Mouse (Mus musculus) intestine, embryonic 16.5 days (tissue): Measurements from ENCODE around the gene Ntf3. TPM values are rescaled to one million over a fixed set of nuclear protein-coding genes. Genes with fewer than 3 reads are reported as not detected.

ENCODE experiments used
- ATAC-seq: fragments of 200-750 bp; cut with Nextera tagmentation; 2 replicates; pipeline ENCODE4 v1.8.0; 2017; ENCODE audit warnings: moderate TSS enrichment, moderate library complexity
- H3K27ac ChIP-seq: fragments of 300-500 bp; sonication (generic); 2 replicates; pipeline ENCODE4 v1.5.1; 2014; ENCODE audit warnings: mild to moderate bottlenecking, low read length
- H3K27me3 ChIP-seq: fragments of 300-500 bp; sonication (generic); replicated peaks from 2 replicates; pipeline ENCODE4 v1.6.1; 2014; ENCODE audit warnings: low read length, control low read depth, mixed read lengths; ENCODE audit not compliant: control insufficient read depth, insufficient read depth
- H3K36me3 ChIP-seq: fragments of 300-500 bp; sonication (generic); 2 replicates; pipeline ENCODE4 v1.6.1; 2014; ENCODE audit warnings: low read length, control low read depth; ENCODE audit not compliant: control insufficient read depth, insufficient read depth
- H3K4me1 ChIP-seq: fragments of 300-500 bp; sonication (generic); 2 replicates; pipeline ENCODE4 v1.6.1; 2014; ENCODE audit warnings: low read length, control low read depth, mixed read lengths; ENCODE audit not compliant: control insufficient read depth, insufficient read depth
- H3K4me2 ChIP-seq: fragments of 300-500 bp; sonication (generic); 2 replicates; pipeline ENCODE4 v1.6.1; 2014; ENCODE audit warnings: low read depth, low read length, control low read depth
- H3K4me3 ChIP-seq: fragments of 300-500 bp; sonication (generic); 2 replicates; pipeline ENCODE4 v1.5.1; 2014; ENCODE audit warnings: mild to moderate bottlenecking, low read length
- H3K9ac ChIP-seq: fragments of 300-500 bp; sonication (generic); 2 replicates; pipeline ENCODE4 v1.6.1; 2014; ENCODE audit warnings: low read depth, low read length
- H3K9me3 ChIP-seq: fragments of 300-500 bp; sonication (generic); 2 replicates; pipeline ENCODE4 v1.6.1; 2016; ENCODE audit warnings: low read length, control low read depth; ENCODE audit not compliant: control insufficient read depth
- WGBS: fragments of 180-500 bp; shearing (Covaris S2); extraction: QIAGEN DNeasy Blood & Tissue Kit; methylation state at CpG from one replicate; pipeline ENCODE4 v1.1.7; 2014; 5-methylcytosine and 5-hydroxymethylcytosine counted together
- polyA plus RNA-seq: library from polyadenylated mRNA; unstranded; fragments of >200 nt; fragmentation: Nextera tagmentation; extraction: Ambion mirVana; gene quantifications from 2 replicates; pipeline ENCODE4 v1.2.1, GENCODE M21; 2015

Gene Ntf3
- polyA plus RNA-seq, 1 experiment from 2014 or later, result 6.7 TPM

GRCm38 (mm10) chr6:126186116-126186515, 19.4 kb upstream of the Ntf3 start:
- Histone ChIP-seq H3K9ac (no peak overlapping the region), H3K27ac (no peak overlapping the region), H3K4me3 (no peak overlapping the region), H3K36me3 (no peaks in the 10 kb centered on the region), H3K4me1 (no peaks in the 10 kb centered on the region), H3K27me3 (no peaks in the 10 kb centered on the region), H3K9me3 (no peaks in the 10 kb centered on the region), H3K4me2 (no peak overlapping the region)
- ATAC-seq, result no peak
- WGBS, result 63% methylated on average over 1 of the region's 1 CpGs

- no peaks in the 10 kb centered on the region for H3K27me3 ChIP-seq
- H3K27ac ChIP-seq, result no peak overlapping the region
- peaks cover 1% of the 10 kb centered on the region for H3K4me1 ChIP-seq
- no peaks in the 10 kb centered on the region for H3K36me3 ChIP-seq
- 83% methylated on average over 1 of the region's 1 CpGs for WGBS
- H3K9ac ChIP-seq, result no peak overlapping the region
- no peak overlapping the region for H3K4me2 ChIP-seq
- H3K9me3 ChIP-seq, result no peaks in the 10 kb centered on the region; the same call in 1 of the 2 replicates
- H3K4me3 ChIP-seq, result no peak overlapping the region
- ATAC-seq, result no peak
These were observed 5.4 kb upstream of the Ntf3 start for GRCm38 (mm10) chr6:126172071-126172470.

GRCm38 (mm10) chr6:126170772-126171171, 4.1 kb upstream of the Ntf3 start:
- ATAC-seq, result no peak
- Histone ChIP-seq H3K4me3 (no peak overlapping the region), H3K4me2 (no peak overlapping the region), H3K9me3 (no peaks in the 10 kb centered on the region), H3K36me3 (no peaks in the 10 kb centered on the region), H3K27ac (no peak overlapping the region), H3K9ac (no peak overlapping the region), H3K27me3 (peaks cover 3% of the 10 kb centered on the region; the same call in 1 of the 2 replicates), H3K4me1 (peaks cover 14% of the 10 kb centered on the region)
- 63% methylated on average over 4 of the region's 4 CpGs for WGBS

GRCm38 (mm10) chr6:126167731-126168130, 1.0 kb upstream of the Ntf3 start:
- Histone ChIP-seq H3K27ac (no peak overlapping the region), H3K9ac (no peak overlapping the region), H3K4me2 (no peak overlapping the region), H3K27me3 (peaks cover 21% of the 10 kb centered on the region), H3K4me1 (peaks cover 19% of the 10 kb centered on the region), H3K9me3 (no peaks in the 10 kb centered on the region), H3K4me3 (no peak overlapping the region), H3K36me3 (no peaks in the 10 kb centered on the region)
- ATAC-seq, result no peak
- 14% methylated on average over 3 of the region's 3 CpGs for WGBS

DNA sequence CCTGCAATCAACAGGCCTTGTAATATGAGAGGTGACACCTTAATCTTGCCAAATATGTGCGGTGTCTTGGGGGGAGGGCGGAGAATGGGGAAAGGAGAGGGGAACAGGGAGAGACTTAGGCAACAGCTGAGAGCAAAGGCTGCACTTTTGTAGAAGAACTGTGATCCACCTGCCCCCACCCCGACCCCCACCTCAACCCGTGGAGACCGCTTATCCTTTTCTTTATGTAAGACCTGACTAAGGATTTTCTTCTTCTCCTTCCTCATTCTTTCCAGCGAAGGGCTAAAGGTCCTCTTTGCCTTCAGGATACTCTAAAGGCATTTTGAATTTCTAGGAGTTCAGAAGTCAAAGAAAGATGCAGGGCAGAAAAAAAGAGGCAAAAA, 489 bp upstream of the Ntf3 start:
- no peak overlapping the region for H3K27ac ChIP-seq
- H3K36me3 ChIP-seq, result no peaks in the 10 kb centered on the region
- 0 out of 2 replicates have a peak, but pooled peaks have one; percentile 1 for ATAC-seq
- H3K9me3 ChIP-seq, result no peaks in the 10 kb centered on the region
- peaks cover 21% of the 10 kb centered on the region for H3K27me3 ChIP-seq
- peak overlapping the region; percentile 40 for H3K4me3 ChIP-seq
- peak overlapping the region; percentile 63 for H3K4me2 ChIP-seq
- 6% methylated on average over 6 of the region's 6 CpGs for WGBS
- H3K9ac ChIP-seq, result 0 out of 2 replicates have a peak overlapping the region, but pooled peaks have one; percentile 39
- H3K4me1 ChIP-seq, result peaks cover 23% of the 10 kb centered on the region

GRCm38 (mm10) chr6:126165591-126166155, 1.0 kb downstream of the Ntf3 start:
- Histone ChIP-seq H3K27ac (no peak overlapping the region; the same call in 1 of the 2 replicates), H3K27me3 (peaks cover 24% of the 10 kb centered on the region), H3K4me1 (peaks cover 23% of the 10 kb centered on the region), H3K4me3 (peak overlapping the region; percentile 40), H3K36me3 (no peaks in the 10 kb centered on the region), H3K9me3 (no peaks in the 10 kb centered on the region), H3K4me2 (peak overlapping the region; percentile 63), H3K9ac (peak overlapping the region; percentile 23; the same call in 1 of the 2 replicates)
- no peak for ATAC-seq
- WGBS, result 19% methylated on average over 17 of the region's 17 CpGs

DNA sequence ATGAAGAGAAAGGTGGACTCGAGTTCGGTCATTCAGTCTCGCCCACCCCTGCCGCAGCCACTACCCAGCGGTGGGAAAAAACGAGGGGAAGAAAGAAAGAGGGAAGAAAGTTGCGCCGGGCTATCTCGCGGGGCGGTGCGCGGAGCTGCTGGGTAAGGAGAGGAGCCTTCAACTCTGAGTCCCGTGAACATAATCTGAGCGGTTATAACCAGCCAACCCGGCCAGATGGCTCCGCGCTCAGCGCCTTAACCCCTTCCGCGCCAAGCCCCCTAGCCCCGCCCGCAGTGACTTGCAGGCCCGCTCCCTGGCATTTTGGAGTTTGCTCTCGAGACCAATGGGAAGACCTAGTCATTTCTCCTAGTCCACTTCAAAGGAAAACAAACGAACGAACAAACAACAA, 1.9 kb downstream of the Ntf3 start:
- peak overlapping the region; percentile 63 for H3K9ac ChIP-seq
- peaks cover 23% of the 10 kb centered on the region for H3K4me1 ChIP-seq

DNA sequence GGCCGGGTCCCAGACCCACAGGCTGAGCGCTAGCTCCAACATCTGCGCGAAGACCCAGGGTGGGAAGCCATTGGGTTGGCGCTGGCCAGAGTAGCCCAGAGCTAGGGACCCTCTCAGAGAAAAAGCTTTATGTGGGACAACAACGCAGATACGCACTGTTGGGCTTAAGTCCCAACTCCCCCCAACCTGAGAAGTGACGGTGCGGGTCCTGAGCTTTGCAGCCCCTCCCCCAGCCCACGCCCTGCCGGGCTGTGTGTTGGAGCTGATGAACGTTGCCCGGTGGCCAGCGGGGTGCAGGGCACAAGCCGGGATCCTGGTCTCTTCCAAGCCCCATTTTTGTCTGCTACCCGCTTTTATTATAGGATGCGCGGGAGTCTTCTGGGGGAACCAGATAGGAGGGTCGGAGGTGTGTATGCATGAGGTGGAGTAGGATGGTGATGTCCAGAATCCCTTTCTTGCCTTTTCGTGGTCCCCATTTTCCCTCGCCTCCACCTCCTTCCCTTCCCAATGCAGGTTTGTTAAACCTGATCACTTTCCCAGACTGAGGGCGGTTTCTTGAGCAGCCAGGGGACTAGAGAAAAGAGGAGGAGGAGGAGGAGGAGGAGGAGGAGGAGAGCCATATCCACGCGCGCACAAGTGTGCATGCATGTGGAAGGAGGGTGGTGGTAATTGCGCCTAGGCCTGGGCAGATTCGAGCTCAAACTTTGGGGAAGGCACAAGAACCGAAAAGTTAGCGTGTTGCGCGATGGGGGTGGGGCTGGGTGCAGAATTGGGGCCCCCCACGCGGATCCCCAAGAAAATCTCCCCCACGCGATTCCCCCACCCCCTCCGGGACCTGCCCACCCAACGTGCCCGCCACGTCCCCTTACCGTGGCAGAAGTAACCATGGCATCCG, 2.6 kb downstream of the Ntf3 start:
- H3K36me3 ChIP-seq, result no peaks in the 10 kb centered on the region
- peaks cover 24% of the 10 kb centered on the region for H3K27me3 ChIP-seq
- ATAC-seq, result no peak
- H3K4me1 ChIP-seq, result peaks cover 23% of the 10 kb centered on the region
- no peaks in the 10 kb centered on the region for H3K9me3 ChIP-seq
- under 1% methylated on average over 41 of the region's 41 CpGs for WGBS
- H3K4me3 ChIP-seq, result peak overlapping the region; percentile 45
- peak overlapping the region; percentile 61 for H3K4me2 ChIP-seq
- H3K9ac ChIP-seq, result peak overlapping the region; percentile 63
- H3K27ac ChIP-seq, result no peak overlapping the region

More for the DNA sequence above, 1.9 kb downstream of the Ntf3 start:
- 1% methylated on average over 27 of the region's 27 CpGs for WGBS
- peak; percentile 39; the same call in 1 of the 2 replicates for ATAC-seq
- Histone ChIP-seq H3K27ac (no peak overlapping the region), H3K36me3 (no peaks in the 10 kb centered on the region), H3K9me3 (no peaks in the 10 kb centered on the region), H3K27me3 (peaks cover 24% of the 10 kb centered on the region), H3K4me3 (peak overlapping the region; percentile 45), H3K4me2 (peak overlapping the region; percentile 61)

- H3K4me2 ChIP-seq, result peak overlapping the region; percentile 61
- peak overlapping the region; percentile 45 for H3K4me3 ChIP-seq
- H3K4me1 ChIP-seq, result peaks cover 23% of the 10 kb centered on the region
- peak overlapping the region; percentile 63 for H3K9ac ChIP-seq
- H3K9me3 ChIP-seq, result no peaks in the 10 kb centered on the region
- peaks cover 24% of the 10 kb centered on the region for H3K27me3 ChIP-seq
- H3K27ac ChIP-seq, result no peak overlapping the region
- H3K36me3 ChIP-seq, result no peaks in the 10 kb centered on the region
- peak; percentile 45; the same call in 1 of the 2 replicates for ATAC-seq
- WGBS, result 0% methylated on average over 25 of the region's 25 CpGs
These were observed 3.5 kb downstream of the Ntf3 start for GRCm38 (mm10) chr6:126163181-126163621.
